Mouse (Mus musculus) ES-E14 (cell line): ENCODE results near the gene Tmem189. TPM values are rescaled to one million over a fixed set of nuclear protein-coding genes. Genes with fewer than 3 reads are reported as not detected.

Experiments
- DNase-seq: peaks from one replicate; pipeline ENCODE4 v3.0.0-alpha.2; 2013; ENCODE audit warnings: low read depth, low spot score
- H3K27ac ChIP-seq: 2 replicates; pipeline ENCODE4 v1.5.1; 2012; ENCODE audit warnings: low read depth, mild to moderate bottlenecking, low read length, moderate library complexity, mixed read lengths; ENCODE audit not compliant: poor library complexity, insufficient read depth, severe bottlenecking
- H3K36me3 ChIP-seq: 2 replicates; pipeline ENCODE4 v1.6.1; 2012; ENCODE audit warnings: mild to moderate bottlenecking, low read length, moderate library complexity, mixed read lengths; ENCODE audit not compliant: control insufficient read depth, poor library complexity, insufficient read depth, severe bottlenecking
- H3K4me1 ChIP-seq, 2 experiments: fragments of 150-350 bp in 1 of 2; sonication (generic) in 1 of 2; 2 replicates each; pipeline ENCODE4 v1.6.1; 2012; ENCODE audit warnings: low read length in 2 of 2, mild to moderate bottlenecking in 1 of 2, mixed read lengths in 1 of 2; ENCODE audit not compliant: control insufficient read depth in 2 of 2, insufficient read depth in 2 of 2, poor library complexity in 1 of 2
- H3K4me3 ChIP-seq, 2 experiments: fragments of 150-350 bp in 1 of 2; sonication (generic) in 1 of 2; 2 replicates each; pipeline ENCODE4 v1.5.1; 2012; ENCODE audit warnings: low read length in 2 of 2, low read depth in 1 of 2, mild to moderate bottlenecking in 1 of 2, mixed read lengths in 1 of 2; ENCODE audit not compliant: insufficient read depth in 1 of 2, poor library complexity in 1 of 2, severe bottlenecking in 1 of 2
- H3K9ac ChIP-seq: 2 replicates; pipeline ENCODE4 v1.6.1; 2012; ENCODE audit warnings: low read depth, mild to moderate bottlenecking, low read length, mixed read lengths; ENCODE audit not compliant: poor library complexity, insufficient read depth, severe bottlenecking
- H3K9me3 ChIP-seq: fragments of 150-350 bp; sonication (generic); 2 replicates; pipeline ENCODE4 v1.6.1; 2012; ENCODE audit warnings: low read depth, mild to moderate bottlenecking, low read length; ENCODE audit not compliant: control insufficient read depth, insufficient read depth
- CHD2 ChIP-seq: IDR thresholded peaks from 2 replicates; pipeline ENCODE4 v1.6.1; 2014; ENCODE audit warnings: mild to moderate bottlenecking, low read depth, low read length, inconsistent platforms
- HCFC1 ChIP-seq: IDR thresholded peaks from 2 replicates; pipeline ENCODE4 v1.6.1; 2012; ENCODE audit warnings: low read length, inconsistent platforms, borderline replicate concordance; ENCODE audit not compliant: insufficient read depth
- MAFK ChIP-seq: IDR thresholded peaks from 2 replicates; pipeline ENCODE4 v1.6.1; 2014; ENCODE audit warnings: mild to moderate bottlenecking, low read depth, low read length, inconsistent platforms; ENCODE audit not compliant: insufficient read depth
- ZC3H11A ChIP-seq: IDR thresholded peaks from 2 replicates; pipeline ENCODE4 v1.6.1; 2012; ENCODE audit warnings: low read depth, mild to moderate bottlenecking, inconsistent platforms, low read length, borderline replicate concordance
- ZNF384 ChIP-seq: IDR thresholded peaks from 2 replicates; pipeline ENCODE4 v1.6.1; 2012; ENCODE audit warnings: low read depth, low read length, inconsistent platforms
- in situ Hi-C, 2 experiments: fragments of 600-800 bp; cut with MboI; formaldehyde crosslinking; loops; one replicate each; pipeline ENCODE4 v1.15.1; 2025; ENCODE audit warnings: low sequenced_read_pairs in 2 of 2, inconsistent platforms in 1 of 2; ENCODE audit not compliant: unreplicated experiment in 2 of 2
- total RNA-seq: library from RNA; depleted of rRNA; stranded (reverse); fragments of 300-350 nt; gene quantifications from 2 replicates; pipeline ENCODE4 v1.2.3, GENCODE M21; 2012; rRNA removed

Tmem189 gene
- total RNA-seq, 1 experiment, result 43.7 TPM

- no peak for DNase-seq
- TF ChIP-seq ZC3H11A, result no peak
- no peak for TF ChIP-seq MAFK
- no peak for TF ChIP-seq HCFC1
- TF ChIP-seq CHD2, result no peak
- TF ChIP-seq ZNF384, result no peak
- peak overlapping the region in 1 of 2 experiments; percentile 35; a peak in 1 of 4 replicates for H3K4me3 ChIP-seq
- in situ Hi-C loops, result loop anchor here in 1 of 2 experiments (5.0 kb wide), 1 partner anchor 48 kb away; no protein-coding TSS in a partner anchor
- peak overlapping the region; percentile 48 for H3K9ac ChIP-seq
- H3K36me3 ChIP-seq, result no peaks in the 10 kb centered on the region
- no peak overlapping the region for H3K27ac ChIP-seq
- H3K9me3 ChIP-seq, result no peaks in the 10 kb centered on the region
- peaks cover 0 to 7% of the 10 kb centered on the region in 2 experiments; a peak in 1 of 4 replicates for H3K4me1 ChIP-seq
Observed at GRCm38 (mm10) chr2:167595761-167596171, 93.9 kb downstream of the Tmem189 start.

DNA sequence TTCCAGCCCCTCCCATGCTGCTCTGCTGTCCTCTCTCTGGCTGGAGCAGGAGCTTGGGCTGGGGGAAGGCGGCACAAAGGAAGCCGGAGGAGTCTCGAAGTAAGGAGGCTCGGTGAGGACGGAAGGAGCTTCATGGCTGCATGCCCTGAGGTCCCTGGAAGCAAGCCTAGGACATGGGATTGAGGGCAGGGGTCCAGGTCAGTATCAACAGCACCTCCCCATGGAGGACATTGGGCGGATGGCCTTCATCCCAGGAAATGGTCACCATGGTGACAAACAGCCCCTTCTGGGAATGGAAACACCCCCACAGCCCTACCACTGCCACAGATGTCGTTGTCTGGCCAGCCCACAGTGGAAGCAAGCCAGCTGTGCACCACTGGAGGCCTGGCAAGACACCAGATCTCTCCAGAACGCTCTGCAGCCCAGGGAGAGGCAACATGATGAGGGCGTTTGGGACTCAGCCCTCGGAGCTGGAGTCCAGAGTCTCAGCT lies 95.1 kb downstream of the Tmem189 start:
- in situ Hi-C loops, result no loop called here
- H3K9me3 ChIP-seq, result no peaks in the 10 kb centered on the region
- no peaks in the 10 kb centered on the region for H3K36me3 ChIP-seq
- no peak for DNase-seq
- H3K4me1 ChIP-seq, result peaks cover 0 to 7% of the 10 kb centered on the region in 2 experiments; a peak in 2 of 4 replicates
- no peak overlapping the region for H3K27ac ChIP-seq
- no peak overlapping the region for H3K4me3 ChIP-seq
- no peak for TF ChIP-seq ZNF384
- no peak for TF ChIP-seq CHD2
- no peak for TF ChIP-seq HCFC1
- TF ChIP-seq MAFK, result no peak
- TF ChIP-seq ZC3H11A, result no peak
- H3K9ac ChIP-seq, result no peak overlapping the region

DNA sequence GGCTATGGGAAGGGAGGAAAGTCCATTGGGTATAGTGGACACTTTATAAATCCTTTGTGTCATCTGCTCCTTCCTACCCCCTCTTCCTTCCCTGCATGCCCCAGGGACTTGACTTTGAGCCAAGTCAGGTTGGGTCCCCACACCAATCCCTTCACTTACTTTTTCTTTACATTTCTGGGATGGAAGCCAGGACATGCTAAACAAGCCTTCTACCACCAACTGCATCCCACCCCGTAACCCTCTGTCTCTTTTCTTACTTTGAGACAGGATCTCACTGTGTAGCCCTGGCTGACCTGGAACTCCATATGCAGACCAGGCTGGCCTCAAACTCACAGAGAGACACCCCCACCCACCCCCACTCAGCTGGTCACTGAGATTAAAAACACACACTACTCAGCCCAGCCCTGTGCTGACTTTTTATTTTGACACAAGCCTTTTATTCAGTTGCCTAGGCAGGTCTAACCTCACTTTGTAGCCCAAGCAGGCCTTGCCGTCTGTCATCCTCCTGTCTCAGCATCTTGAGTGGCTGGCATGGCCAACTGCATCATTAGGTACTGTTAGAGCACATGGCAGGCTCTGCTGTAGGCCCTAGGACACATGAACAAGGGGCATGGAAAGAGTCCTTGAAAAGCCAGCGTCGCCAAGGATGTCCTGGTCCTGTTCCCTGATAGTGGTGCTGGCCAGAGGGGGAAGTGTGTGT lies 95.9 kb downstream of the Tmem189 start:
- no peak for DNase-seq
- Histone ChIP-seq H3K4me3 (no peak overlapping the region), H3K4me1 (peaks cover 0 to 13% of the 10 kb centered on the region in 2 experiments; a peak in 2 of 4 replicates), H3K36me3 (no peaks in the 10 kb centered on the region), H3K9ac (no peak overlapping the region), H3K9me3 (no peaks in the 10 kb centered on the region), H3K27ac (no peak overlapping the region)
- TF ChIP-seq ZC3H11A, result no peak
- no peak for TF ChIP-seq CHD2
- TF ChIP-seq MAFK, result no peak
- in situ Hi-C loops, result no loop called here

Other genes with a start within 250 kb of the Tmem189 start
- 39.3 and 48.1 TPM in 2 replicates for gene Rnf114, start 197.2 kb downstream of the Tmem189 start, total RNA-seq
- 10.0 and 11.0 TPM in 2 replicates for gene Spata2, start 196.9 kb downstream of the Tmem189 start, total RNA-seq
- 1.4 and 3.4 TPM in 2 replicates for gene Snai1, start 151.6 kb downstream of the Tmem189 start, total RNA-seq
- 68.2 and 115 TPM in 2 replicates for gene Ube2v1, start 57.7 kb downstream of the Tmem189 start, total RNA-seq
- gene Gm20431, start 28.3 kb downstream of the Tmem189 start, total RNA-seq, result 21.9 and 37.4 TPM in 2 replicates
- gene Cebpb, start 907 bp downstream of the Tmem189 start, total RNA-seq, result 9.1 and 11.2 TPM in 2 replicates
- gene Ptpn1, start 242.2 kb upstream of the Tmem189 start, total RNA-seq, result 31.1 and 39.9 TPM in 2 replicates